Mouse (Mus musculus) E14TG2a.4 (cell line): ENCODE results near the gene Odf2.

Source experiments
- CTCF ChIP-seq: conservative IDR thresholded peaks from 2 replicates; pipeline ENCODE4 v1.5.1; 2014; ENCODE audit warnings: low read length
- NANOG ChIP-seq: IDR thresholded peaks from 2 replicates; pipeline ENCODE4 v1.6.1; 2014; ENCODE audit warnings: borderline replicate concordance, low read length, mixed read lengths

DNA sequence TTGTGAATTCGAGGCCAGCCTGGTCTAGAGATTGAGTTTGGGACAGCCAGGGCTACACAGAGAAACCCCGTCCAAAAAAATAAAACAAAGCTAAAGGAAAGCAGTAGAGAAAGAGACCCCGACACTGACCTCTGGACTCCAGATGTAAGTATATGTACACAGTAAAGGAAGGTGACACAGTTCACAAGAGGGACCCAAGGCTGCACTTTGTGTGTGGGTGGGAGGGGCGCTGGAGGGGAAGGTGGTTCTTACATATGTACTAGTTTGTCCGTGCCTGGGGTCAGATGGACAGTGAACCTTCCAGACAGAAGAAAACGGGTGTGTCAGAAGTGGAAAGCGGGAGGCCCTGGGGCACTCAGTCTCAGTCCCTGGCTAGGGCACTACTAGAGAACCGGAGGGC, 9.8 kb upstream of the Odf2 start:
- TF ChIP-seq CTCF (no peak), NANOG (no peak)
